ENCODE assay signal across 28 mouse cellular contexts in genomic region chr9:44115599-44115998, GRCm38 (mm10). TPM values are rescaled to one million over a fixed set of nuclear protein-coding genes. Genes with fewer than 3 reads are reported as not detected.
A peak's percentile ranks its signal among the peaks of the same experiment; 100 is the strongest.
DNase-seq lines count a peak whose midpoint lies in the region; ATAC-seq and TF ChIP-seq lines count a peak whose summit lies in the region.
"Had no signal": no experiment of that assay in that cellular context is flagged by ENCODE, and none has a peak within 500 bp of the region (broad histone marks: within the 10 kb centered on the region; RNA-seq: fewer than 3 reads in every experiment).

No protein-coding gene starts in this region.

- H3K9ac ChIP-seq in heart, embryonic 13.5 days = 0 out of 2 replicates have a peak overlapping the region, but pooled peaks have one; percentile 16
- H3K9ac ChIP-seq in heart, embryonic 12.5 days = no peak overlapping the region; the same call in 1 of the 2 replicates
- H3K9ac ChIP-seq: embryonic facial prominence, embryonic 12.5 days; embryonic facial prominence, embryonic 15.5 days; forebrain, postnatal 0 days; heart, embryonic 15.5 days; hindbrain, embryonic 14.5 days had no signal

- DNase-seq in thymus, adult 2 months = no peak
- DNase-seq in thymus, postnatal 10 days (ENCODE audit: low spot score in 2 of 2) = no peak
- peak; percentile 39 for DNase-seq in CD4-positive helper T cell, adult 2 months (ENCODE audit: low read depth, low spot score)
- no peak for DNase-seq in spleen, postnatal 10 days (ENCODE audit: low spot score in 2 of 2)
- DNase-seq in gastrocnemius, adult 8-10 months (ENCODE audit: low spot score in 2 of 2) = no peak
- DNase-seq: adrenal gland, adult 2 months; adrenal gland, postnatal 14 days; cerebellum, adult 11 months; cerebellum, adult 2 months; cerebellum, adult 9-11 months; cerebellum, postnatal 25 days; forebrain, postnatal 0 days; gastrocnemius, adult 2 months; gastrocnemius, postnatal 25 days; heart, adult 18-20 months; heart, postnatal 14 days; heart, postnatal 4 days had no signal

- no peak for ATAC-seq in heart, embryonic 13.5 days (ENCODE audit: extremely low read depth, insufficient number of reproducible peaks, low FRiP score, low TSS enrichment)
- no peak for ATAC-seq in heart, embryonic 12.5 days (ENCODE audit: insufficient number of reproducible peaks, low FRiP score)
- ATAC-seq: forebrain, embryonic 14.5 days; forebrain, postnatal 0 days; hindbrain, postnatal 0 days had no signal

- no peak overlapping the region for H3K4me2 ChIP-seq in heart, embryonic 13.5 days
- H3K4me2 ChIP-seq in heart, embryonic 12.5 days = no peak overlapping the region
- H3K4me2 ChIP-seq: embryonic facial prominence, embryonic 12.5 days; embryonic facial prominence, embryonic 15.5 days; heart, embryonic 15.5 days; hindbrain, embryonic 14.5 days had no signal

- H3K36me3 ChIP-seq in heart, embryonic 13.5 days = no peaks in the 10 kb centered on the region
- no peaks in the 10 kb centered on the region for H3K36me3 ChIP-seq in heart, embryonic 12.5 days
- H3K36me3 ChIP-seq in thymus, adult 2 months (ENCODE audit: control insufficient read depth, insufficient read depth, low read length) = no peaks in the 10 kb centered on the region
- H3K36me3 ChIP-seq: embryonic facial prominence, embryonic 15.5 days; heart, embryonic 15.5 days had no signal

- TF ChIP-seq POLR2A in thymus, adult 2 months (IDR thresholded peaks at IDR 0.05; ENCODE audit: control insufficient read depth, extremely low read depth, insufficient read depth, low read length, poor library complexity) = no peak

- no peaks in the 10 kb centered on the region for H3K27me3 ChIP-seq in heart, embryonic 13.5 days (replicated peaks)
- H3K27me3 ChIP-seq in heart, embryonic 12.5 days (replicated peaks) = no peaks in the 10 kb centered on the region
- no peaks in the 10 kb centered on the region for H3K27me3 ChIP-seq in thymus, adult 2 months (ENCODE audit: control insufficient read depth, insufficient read depth, low read length)
- H3K27me3 ChIP-seq: embryonic facial prominence, embryonic 12.5 days; embryonic facial prominence, embryonic 15.5 days; heart, embryonic 15.5 days had no signal

- TF ChIP-seq CTCF in thymus, adult 2 months (IDR thresholded peaks at IDR 0.05; ENCODE audit: borderline replicate concordance, control insufficient read depth, extremely low read depth, insufficient read depth, low read length, poor library complexity) = no peak

- H3K4me3 ChIP-seq in heart, embryonic 13.5 days = no peak overlapping the region
- H3K4me3 ChIP-seq in heart, embryonic 12.5 days = no peak overlapping the region
- H3K4me3 ChIP-seq in thymus, adult 2 months (ENCODE audit: control insufficient read depth, insufficient read depth, low read length) = no peak overlapping the region
- H3K4me3 ChIP-seq: embryonic facial prominence, embryonic 12.5 days; embryonic facial prominence, embryonic 15.5 days; gastrocnemius, adult 2 months; heart, embryonic 15.5 days had no signal

- no peaks in the 10 kb centered on the region for H3K9me3 ChIP-seq in heart, embryonic 13.5 days
- no peaks in the 10 kb centered on the region for H3K9me3 ChIP-seq in heart, embryonic 12.5 days (replicated peaks)
- H3K9me3 ChIP-seq: embryonic facial prominence, embryonic 12.5 days; embryonic facial prominence, embryonic 15.5 days; heart, embryonic 15.5 days had no signal

- 87% methylated on average over 9 of the region's 9 CpGs for whole genome bisulfite sequencing in heart, embryonic 13.5 days
- 83% methylated on average over 9 of the region's 9 CpGs for WGBS in heart, embryonic 12.5 days
- whole genome bisulfite sequencing in thymus, adult 2 months = 45% methylated on average over 9 of the region's 9 CpGs

- H3K4me1 ChIP-seq in heart, embryonic 13.5 days = peaks cover 19% of the 10 kb centered on the region
- peaks cover 13% of the 10 kb centered on the region for H3K4me1 ChIP-seq in heart, embryonic 12.5 days (replicated peaks)
- peaks cover 29% of the 10 kb centered on the region for H3K4me1 ChIP-seq in thymus, adult 2 months (replicated peaks; ENCODE audit: control insufficient read depth, insufficient read depth, low read length)

- H3K27ac ChIP-seq in heart, embryonic 13.5 days (replicated peaks) = no peak overlapping the region
- H3K27ac ChIP-seq in heart, embryonic 12.5 days (ENCODE audit: poor library complexity, severe bottlenecking) = no peak overlapping the region
- peak overlapping the region; percentile 76 for H3K27ac ChIP-seq in thymus, adult 2 months (ENCODE audit: control insufficient read depth, insufficient read depth, low read length)
- H3K27ac ChIP-seq: embryonic facial prominence, embryonic 12.5 days; embryonic facial prominence, embryonic 15.5 days; gastrocnemius, adult 2 months; heart, embryonic 15.5 days; hindbrain, embryonic 14.5 days; hindbrain, postnatal 0 days had no signal

RNA-seq across cellular contexts. Expression of gene Rnf26, which starts 2.3 kb away (rescaled TPM):
- polyA plus RNA-seq in heart, embryonic 13.5 days (2015; fragmentation: Nextera tagmentation; extraction: Ambion mirVana) = 38.5 and 39.3 TPM in 2 replicates
- 48.4 and 51.3 TPM in 2 replicates for polyA plus RNA-seq in heart, embryonic 12.5 days (2016; fragmentation: Nextera tagmentation; extraction: Ambion mirVana)
- 72.3 and 119 TPM in 2 replicates for polyA plus RNA-seq in thymus, adult 2 months (2012; rRNA removed)
- total RNA-seq in gastrocnemius, adult 8-10 months (2022) = 1 to 10 TPM; 1.7 to 2.9 (median 2.6) TPM

RNA-seq across cellular contexts. Expression of gene Gm49380, which starts 2.3 kb away (rescaled TPM):
- polyA plus RNA-seq in heart, embryonic 13.5 days (2015; fragmentation: Nextera tagmentation; extraction: Ambion mirVana) = not detected in 2 replicates
- polyA plus RNA-seq in heart, embryonic 12.5 days (2016; fragmentation: Nextera tagmentation; extraction: Ambion mirVana) = 0.20 TPM in 1 of 2 replicates, not detected in the other
- polyA plus RNA-seq in thymus, adult 2 months (2012; rRNA removed) = not detected in 2 replicates
- total RNA-seq in gastrocnemius, adult 8-10 months (2022) = under 1 TPM; 0.31 to 0.60 (median 0.38) TPM
- total RNA-seq: common myeloid progenitor, adult 5-6 weeks; heart, postnatal 4 days; hindbrain, postnatal 0 days; MEL had no signal
- polyA plus RNA-seq: forebrain, embryonic 11.5 days; forebrain, postnatal 0 days; hindbrain, postnatal 0 days had no signal

RNA-seq across cellular contexts. Expression of gene C1qtnf5, which starts 8.6 kb away (rescaled TPM):
- 1.1 and 2.1 TPM in 2 replicates for polyA plus RNA-seq in heart, embryonic 13.5 days (2015; fragmentation: Nextera tagmentation; extraction: Ambion mirVana)
- polyA plus RNA-seq in heart, embryonic 12.5 days (2016; fragmentation: Nextera tagmentation; extraction: Ambion mirVana) = 0.67 and 1.1 TPM in 2 replicates
- 3.4 and 5.0 TPM in 2 replicates for polyA plus RNA-seq in thymus, adult 2 months (2012; rRNA removed)
- total RNA-seq in gastrocnemius, adult 8-10 months (2022) = 1 to 10 TPM; 1.6 to 4.2 (median 3.0) TPM
- total RNA-seq: common myeloid progenitor, adult 5-6 weeks had no signal

RNA-seq across cellular contexts. Expression of gene Mfrp, which starts 14.1 kb away (rescaled TPM):
- polyA plus RNA-seq in heart, embryonic 13.5 days (2015; fragmentation: Nextera tagmentation; extraction: Ambion mirVana) = not detected in 2 replicates
- polyA plus RNA-seq in heart, embryonic 12.5 days (2016; fragmentation: Nextera tagmentation; extraction: Ambion mirVana) = not detected in 2 replicates
- polyA plus RNA-seq in thymus, adult 2 months (2012; rRNA removed) = 0.09 TPM in 1 of 2 replicates, not detected in the other
- not detected for total RNA-seq in gastrocnemius, adult 8-10 months (2022)
- total RNA-seq: adrenal gland, postnatal 14 days; common myeloid progenitor, adult 5-6 weeks; gastrocnemius, adult 2 months; gastrocnemius, postnatal 25 days; heart, adult 18-20 months; heart, postnatal 14 days; heart, postnatal 4 days; MEL had no signal
- polyA plus RNA-seq: forebrain, embryonic 11.5 days; forebrain, embryonic 14.5 days; heart, embryonic 15.5 days had no signal

RNA-seq across cellular contexts. Expression of gene Mcam, which starts 18.7 kb away (rescaled TPM):
- polyA plus RNA-seq in heart, embryonic 13.5 days (2015; fragmentation: Nextera tagmentation; extraction: Ambion mirVana) = 112 and 127 TPM in 2 replicates
- 129 and 130 TPM in 2 replicates for polyA plus RNA-seq in heart, embryonic 12.5 days (2016; fragmentation: Nextera tagmentation; extraction: Ambion mirVana)
- polyA plus RNA-seq in thymus, adult 2 months (2012; rRNA removed) = 13.0 and 18.7 TPM in 2 replicates
- total RNA-seq in gastrocnemius, adult 8-10 months (2022) = 10 to 100 TPM; 15.4 to 33.9 (median 26.2) TPM
